Mouse (Mus musculus) monocyte, adult 5-6 weeks (primary cell): ENCODE results near the gene Lysmd3. TPM values are rescaled to one million over a fixed set of nuclear protein-coding genes. Genes with fewer than 3 reads are reported as not detected.

Experiments
- total RNA-seq: library from RNA; stranded (forward); fragments of 200-1000, 200-491, 200-594 nt; gene quantifications from 3 replicates; pipeline ENCODE4 v1.2.3, GENCODE M21; 2017

Gene Lysmd3
- total RNA-seq, 1 experiment from 2014 or later, result 55.5 TPM

Other genes with a start within 250 kb of the Lysmd3 start
- 0.38 to 0.97 TPM in 2 of 3 replicates, not detected in the other for gene Adgrv1, start 24.5 kb upstream of the Lysmd3 start, total RNA-seq
- gene Polr3g, start 53.4 kb downstream of the Lysmd3 start, total RNA-seq, result 3.7 to 20.3 TPM (median 12.0 TPM) in 3 replicates
- gene Mblac2, start 53.7 kb downstream of the Lysmd3 start, total RNA-seq, result 1.6 to 4.1 TPM (median 2.7 TPM) in 3 replicates
- gene Cetn3, start 125.4 kb downstream of the Lysmd3 start, total RNA-seq, result 216 to 262 TPM (median 246 TPM) in 3 replicates